Mouse (Mus musculus): ENCODE measurements around the gene Yeats4.

GRCm38 (mm10) chr10:117259870-117260269 lies 35.6 kb upstream of the Yeats4 start:
- TF ChIP-seq POLR2A (IDR thresholded peaks at IDR 0.05; ENCODE audit: borderline replicate concordance, control insufficient read depth, low read depth, low read length) (no peak), CTCF (IDR thresholded peaks at IDR 0.05; ENCODE audit: control insufficient read depth, insufficient read depth, low read length) (no peak)

Data from bone marrow, adult 2 months (tissue).